Mouse (Mus musculus) layer of hippocampus, adult 6 months (tissue): ENCODE measurements around the gene F7. TPM values are rescaled to one million over a fixed set of nuclear protein-coding genes. Genes with fewer than 3 reads are reported as not detected.

Experiments
- long read RNA-seq, 2 experiments: library from polyadenylated mRNA; unstranded; transcript quantifications; one replicate each; pipeline ENCODE4 v2.0.0; 2019 to 2020
- polyA plus RNA-seq: library from polyadenylated mRNA; unstranded; fragments of <200 nt; fragmentation: Nextera tagmentation; gene quantifications from 2 replicates; pipeline ENCODE4 v1.2.3, GENCODE M21; 2021

The F7 gene
- polyA plus RNA-seq = not detected in 2 replicates
- long read RNA-seq, experiment 1 = 0 reads
- long read RNA-seq, experiment 2 = 0 reads

GRCm38 (mm10) chr8:13025487-13026224, at the start of gene F7:
Gene F7 (plus strand): TSS chr8:13026034.

GRCm38 (mm10) chr8:13037015-13037414, 11.2 kb downstream of the F7 start, which contains the start of gene F10:
Gene F10 (plus strand): TSS chr8:13037308.

GRCm38 (mm10) chr8:13060441-13061150, 34.8 kb downstream of the F7 start, which contains the start of gene Proz:
Gene Proz (plus strand): TSS chr8:13060914.

Other genes starting within 250 kb of the F7 start
- 16.8 and 17.7 TPM in 2 replicates for gene Mcf2l, start 152.2 kb upstream of the F7 start, polyA plus RNA-seq
- gene F10, start 11.3 kb downstream of the F7 start, polyA plus RNA-seq = 0.10 TPM in 1 of 2 replicates, not detected in the other
- gene Proz, start 34.9 kb downstream of the F7 start, polyA plus RNA-seq = 0.93 and 1.0 TPM in 2 replicates
- gene Pcid2, start 79.4 kb downstream of the F7 start, polyA plus RNA-seq = 15.1 and 16.8 TPM in 2 replicates
- 35.6 and 37.3 TPM in 2 replicates for gene Cul4a, start 79.6 kb downstream of the F7 start, polyA plus RNA-seq
- 264 and 344 TPM in 2 replicates for gene Lamp1, start 133.1 kb downstream of the F7 start, polyA plus RNA-seq
- 3.8 and 5.3 TPM in 2 replicates for gene Grtp1, start 174.6 kb downstream of the F7 start, polyA plus RNA-seq
- not detected in 2 replicates for gene Adprhl1, start 228.1 kb downstream of the F7 start, polyA plus RNA-seq